Mouse (Mus musculus) midbrain, embryonic 13.5 days (tissue): ENCODE measurements at regions not wholly inside any gene's neighbourhood (a gene's known extent, or its start where the extent isn't known, plus 50 kb on each side); places are given as distances from the start of the nearest gene placed in this dataset.

Source experiments
- ATAC-seq: fragments of 200-750 bp; cut with Nextera tagmentation; 2 replicates; pipeline ENCODE4 v1.8.0; 2017; ENCODE audit warnings: mild to moderate bottlenecking, moderate TSS enrichment, moderate library complexity
- H3K27ac ChIP-seq: fragments of 300-500 bp; sonication (generic); 2 replicates; pipeline ENCODE4 v1.5.1; 2015; ENCODE audit warnings: inconsistent platforms, mild to moderate bottlenecking, moderate library complexity
- H3K27me3 ChIP-seq: fragments of 300-500 bp; sonication (generic); 2 replicates; pipeline ENCODE4 v1.6.1; 2015; ENCODE audit warnings: mild to moderate bottlenecking, inconsistent platforms
- H3K36me3 ChIP-seq: fragments of 300-500 bp; sonication (generic); 2 replicates; pipeline ENCODE4 v1.6.1; 2015; ENCODE audit warnings: mild to moderate bottlenecking, inconsistent platforms
- H3K4me1 ChIP-seq: fragments of 300-500 bp; sonication (generic); replicated peaks from 2 replicates; pipeline ENCODE4 v1.6.1; 2015; ENCODE audit warnings: inconsistent platforms
- H3K4me2 ChIP-seq: fragments of 300-500 bp; sonication (generic); replicated peaks from 2 replicates; pipeline ENCODE4 v1.6.1; 2015; ENCODE audit warnings: moderate library complexity, mild to moderate bottlenecking, inconsistent platforms
- H3K4me3 ChIP-seq: fragments of 300-500 bp; sonication (generic); replicated peaks from 2 replicates; pipeline ENCODE4 v1.5.1; 2015; ENCODE audit warnings: mild to moderate bottlenecking, inconsistent platforms
- H3K9ac ChIP-seq: fragments of 300-500 bp; sonication (generic); replicated peaks from 2 replicates; pipeline ENCODE4 v1.6.1; 2015; ENCODE audit warnings: mild to moderate bottlenecking, inconsistent platforms
- H3K9me3 ChIP-seq: fragments of 300-500 bp; sonication (generic); 2 replicates; pipeline ENCODE4 v1.6.1; 2016; ENCODE audit warnings: mild to moderate bottlenecking, inconsistent platforms
- WGBS: fragments of 180-500 bp; shearing (Covaris S2); methylation state at CpG from one replicate; pipeline ENCODE4 v1.1.7; 2015; 5-methylcytosine and 5-hydroxymethylcytosine counted together

GRCm38 (mm10) chr4:89383548-89383947, 72.7 kb upstream of the Cdkn2b start:
- 87% methylated on average over 3 of the region's 3 CpGs for WGBS
- H3K4me3 ChIP-seq: no peak overlapping the region
- no peaks in the 10 kb centered on the region for H3K36me3 ChIP-seq
- no peaks in the 10 kb centered on the region for H3K4me1 ChIP-seq
- H3K9ac ChIP-seq: no peak overlapping the region
- H3K4me2 ChIP-seq: no peak overlapping the region
- H3K27ac ChIP-seq: no peak overlapping the region
- no peaks in the 10 kb centered on the region for H3K27me3 ChIP-seq
- no peak for ATAC-seq
- H3K9me3 ChIP-seq: no peaks in the 10 kb centered on the region

- Histone ChIP-seq H3K36me3 (no peaks in the 10 kb centered on the region), H3K4me3 (no peak overlapping the region), H3K9ac (no peak overlapping the region), H3K27ac (no peak overlapping the region), H3K9me3 (no peaks in the 10 kb centered on the region), H3K4me1 (no peaks in the 10 kb centered on the region), H3K27me3 (no peaks in the 10 kb centered on the region), H3K4me2 (no peak overlapping the region)
- ATAC-seq: no peak
- 88% methylated on average over 4 of the region's 4 CpGs for whole genome bisulfite sequencing
These were observed 71.7 kb upstream of the Cdkn2b start for GRCm38 (mm10) chr4:89382434-89382976.

GRCm38 (mm10) chr4:89381763-89382162, 70.9 kb upstream of the Cdkn2b start:
- Histone ChIP-seq H3K4me3 (no peak overlapping the region), H3K4me2 (no peak overlapping the region), H3K27ac (no peak overlapping the region), H3K9ac (no peak overlapping the region), H3K4me1 (no peaks in the 10 kb centered on the region), H3K9me3 (no peaks in the 10 kb centered on the region), H3K36me3 (no peaks in the 10 kb centered on the region), H3K27me3 (no peaks in the 10 kb centered on the region)
- WGBS: 95% methylated on average over 2 of the region's 2 CpGs
- no peak for ATAC-seq

DNA sequence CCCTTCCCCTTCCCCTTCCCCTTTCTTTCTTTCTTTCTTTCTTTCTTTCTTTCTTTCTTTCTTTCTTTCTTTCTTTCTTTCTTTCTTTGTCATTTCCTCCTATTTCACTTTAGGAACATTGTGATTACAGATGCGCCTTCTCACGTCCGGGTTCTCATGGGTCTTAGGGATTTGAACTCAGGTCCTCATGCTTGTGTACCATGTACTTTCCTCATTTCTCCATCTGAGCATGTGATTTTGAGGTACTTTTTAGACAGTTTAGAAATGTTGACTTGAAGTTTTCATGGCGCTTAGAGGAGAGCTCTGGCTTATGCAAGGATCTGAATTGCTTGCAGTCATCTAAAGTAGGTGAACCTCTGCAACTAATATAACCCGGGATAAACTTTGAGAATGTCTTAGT, 70.2 kb upstream of the Cdkn2b start:
- no peak overlapping the region for H3K4me2 ChIP-seq
- H3K4me1 ChIP-seq: no peaks in the 10 kb centered on the region
- no peak overlapping the region for H3K9ac ChIP-seq
- no peaks in the 10 kb centered on the region for H3K36me3 ChIP-seq
- H3K4me3 ChIP-seq: no peak overlapping the region
- H3K27ac ChIP-seq: no peak overlapping the region
- H3K27me3 ChIP-seq: no peaks in the 10 kb centered on the region
- whole genome bisulfite sequencing: 90% methylated on average over 5 of the region's 5 CpGs
- ATAC-seq: no peak
- H3K9me3 ChIP-seq: no peaks in the 10 kb centered on the region

GRCm38 (mm10) chr4:89380330-89380945, 69.6 kb upstream of the Cdkn2b start:
- Histone ChIP-seq H3K36me3 (no peaks in the 10 kb centered on the region), H3K27ac (no peak overlapping the region), H3K9ac (no peak overlapping the region), H3K4me2 (no peak overlapping the region), H3K9me3 (no peaks in the 10 kb centered on the region), H3K27me3 (no peaks in the 10 kb centered on the region), H3K4me3 (no peak overlapping the region), H3K4me1 (no peaks in the 10 kb centered on the region)
- 97% methylated on average over 8 of the region's 8 CpGs for WGBS
- ATAC-seq: no peak

GRCm38 (mm10) chr4:89379622-89380329, 68.9 kb upstream of the Cdkn2b start:
- Histone ChIP-seq H3K9me3 (no peaks in the 10 kb centered on the region), H3K4me2 (no peak overlapping the region), H3K4me1 (no peaks in the 10 kb centered on the region), H3K4me3 (no peak overlapping the region), H3K36me3 (no peaks in the 10 kb centered on the region), H3K9ac (no peak overlapping the region), H3K27me3 (no peaks in the 10 kb centered on the region), H3K27ac (no peak overlapping the region)
- ATAC-seq: no peak
- WGBS: 86% methylated on average over 6 of the region's 6 CpGs

DNA sequence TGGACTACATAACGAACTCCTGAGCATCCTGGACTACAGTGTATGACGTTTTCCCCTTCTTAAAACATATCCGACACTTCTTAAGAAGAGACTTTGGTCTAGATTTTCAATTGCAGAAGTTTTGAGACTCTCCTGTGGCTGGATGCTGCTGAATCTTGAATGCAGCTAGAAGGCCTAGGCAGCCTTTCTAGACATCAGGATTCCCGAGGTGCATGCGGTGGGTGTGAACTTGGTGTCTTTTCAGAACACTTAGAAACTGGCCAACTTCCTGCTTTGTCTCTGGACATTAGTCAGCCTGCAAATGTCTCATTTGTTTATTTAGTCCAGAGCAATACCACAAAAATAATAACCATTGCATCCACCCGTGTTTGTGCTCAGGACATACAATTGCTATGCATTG, 61.8 kb upstream of the Cdkn2b start:
- no peak overlapping the region for H3K4me2 ChIP-seq
- H3K9me3 ChIP-seq: no peaks in the 10 kb centered on the region
- no peak overlapping the region for H3K27ac ChIP-seq
- no peaks in the 10 kb centered on the region for H3K27me3 ChIP-seq
- 83% methylated on average over 6 of the region's 6 CpGs for WGBS
- H3K36me3 ChIP-seq: no peaks in the 10 kb centered on the region
- H3K4me3 ChIP-seq: no peak overlapping the region
- H3K4me1 ChIP-seq: no peaks in the 10 kb centered on the region
- no peak overlapping the region for H3K9ac ChIP-seq
- ATAC-seq: no peak

DNA sequence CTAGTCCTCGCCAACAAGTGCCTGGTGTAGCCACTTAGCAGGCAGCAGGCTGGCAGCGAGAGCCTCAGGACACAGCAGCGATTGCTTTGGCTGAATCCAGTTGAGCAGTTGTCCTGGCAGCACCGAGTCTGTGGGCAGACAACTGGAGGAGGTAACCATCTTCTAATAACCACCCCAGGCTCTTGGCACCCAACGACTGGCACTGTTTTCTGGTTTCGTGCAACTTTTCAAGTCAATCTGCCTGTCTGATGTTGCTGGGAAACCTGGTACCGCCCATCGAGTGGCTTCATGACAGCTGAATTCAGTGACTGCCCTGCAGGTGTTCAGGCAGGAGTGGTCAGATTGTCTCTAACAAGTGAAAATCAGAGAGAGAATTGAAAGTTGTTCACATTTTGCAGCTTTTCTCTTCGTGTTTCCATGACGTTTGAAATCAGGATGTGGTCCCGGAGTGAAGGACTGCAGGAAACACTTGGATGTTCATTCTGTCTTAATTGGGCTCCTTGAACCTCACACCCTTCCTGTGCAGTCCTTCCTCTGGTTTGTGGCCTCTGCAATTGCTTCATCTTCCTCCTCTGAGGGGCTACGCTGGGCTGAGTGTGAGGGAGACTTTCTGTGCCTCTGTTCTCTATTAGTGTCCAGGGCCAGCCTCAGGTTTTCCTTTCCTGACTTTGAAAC, 58.1 kb upstream of the Cdkn2b start:
- Histone ChIP-seq H3K27ac (no peak overlapping the region), H3K4me3 (no peak overlapping the region), H3K36me3 (no peaks in the 10 kb centered on the region), H3K9me3 (no peaks in the 10 kb centered on the region), H3K27me3 (no peaks in the 10 kb centered on the region), H3K9ac (no peak overlapping the region), H3K4me2 (no peak overlapping the region), H3K4me1 (no peaks in the 10 kb centered on the region; the same call in 1 of the 2 replicates)
- 83% methylated on average over 12 of the region's 12 CpGs for WGBS
- no peak for ATAC-seq

DNA sequence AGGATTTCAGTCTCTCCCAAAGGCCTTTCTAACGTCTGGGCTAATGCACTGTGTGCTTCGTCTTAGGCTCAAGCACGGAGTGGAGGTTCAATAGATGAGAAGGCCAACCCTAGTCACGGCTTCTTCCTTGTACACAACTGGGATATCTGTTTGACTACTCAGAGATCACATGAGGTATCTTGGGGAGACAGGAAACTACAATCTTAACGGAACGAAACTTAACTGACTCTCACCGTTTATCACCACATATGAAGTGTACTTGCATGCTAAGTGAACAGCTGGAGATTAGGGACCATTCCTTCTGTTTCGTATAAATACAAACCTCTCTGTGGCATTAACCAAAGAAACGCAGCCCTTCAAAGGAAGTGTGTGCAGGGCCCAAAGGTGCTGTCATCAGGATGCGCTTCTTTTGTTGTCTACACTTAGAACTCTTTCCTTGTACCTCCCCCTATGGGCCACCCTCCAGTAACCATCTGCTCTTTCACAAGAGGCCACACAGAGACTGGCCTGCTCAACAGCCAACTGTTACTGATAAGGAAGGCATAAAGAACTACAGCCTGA, 55.8 kb upstream of the Cdkn2b start:
- Histone ChIP-seq H3K27ac (no peak overlapping the region), H3K36me3 (no peaks in the 10 kb centered on the region), H3K27me3 (no peaks in the 10 kb centered on the region), H3K9ac (no peak overlapping the region), H3K4me3 (no peak overlapping the region), H3K9me3 (no peaks in the 10 kb centered on the region), H3K4me2 (no peak overlapping the region), H3K4me1 (no peaks in the 10 kb centered on the region; the same call in 1 of the 2 replicates)
- WGBS: 48% methylated on average over 10 of the region's 10 CpGs
- ATAC-seq: no peak

GRCm38 (mm10) chr4:89365875-89366274, 55.0 kb upstream of the Cdkn2b start:
- whole genome bisulfite sequencing: 27% methylated on average over 5 of the region's 5 CpGs
- no peak overlapping the region for H3K4me3 ChIP-seq
- H3K36me3 ChIP-seq: no peaks in the 10 kb centered on the region
- no peak overlapping the region for H3K27ac ChIP-seq
- H3K9me3 ChIP-seq: no peaks in the 10 kb centered on the region
- no peak for ATAC-seq
- no peak overlapping the region for H3K4me2 ChIP-seq
- no peaks in the 10 kb centered on the region for H3K27me3 ChIP-seq
- no peaks in the 10 kb centered on the region; the same call in 1 of the 2 replicates for H3K4me1 ChIP-seq
- H3K9ac ChIP-seq: no peak overlapping the region

- 80% methylated on average over 2 of the region's 2 CpGs for WGBS
- Histone ChIP-seq H3K4me1 (no peaks in the 10 kb centered on the region; the same call in 1 of the 2 replicates), H3K27me3 (no peaks in the 10 kb centered on the region), H3K4me2 (no peak overlapping the region), H3K9ac (no peak overlapping the region), H3K4me3 (no peak overlapping the region), H3K27ac (no peak overlapping the region), H3K36me3 (no peaks in the 10 kb centered on the region), H3K9me3 (no peaks in the 10 kb centered on the region)
- no peak for ATAC-seq
These were observed 52.4 kb upstream of the Cdkn2b start for GRCm38 (mm10) chr4:89363150-89363683.

- H3K9ac ChIP-seq: no peak overlapping the region
- H3K27ac ChIP-seq: no peak overlapping the region
- H3K4me3 ChIP-seq: no peak overlapping the region
- 68% methylated on average over 3 of the region's 3 CpGs for WGBS
- no peaks in the 10 kb centered on the region for H3K27me3 ChIP-seq
- ATAC-seq: no peak
- no peak overlapping the region for H3K4me2 ChIP-seq
- no peaks in the 10 kb centered on the region for H3K36me3 ChIP-seq
- H3K9me3 ChIP-seq: no peaks in the 10 kb centered on the region
- no peaks in the 10 kb centered on the region; the same call in 1 of the 2 replicates for H3K4me1 ChIP-seq
These were observed 51.8 kb upstream of the Cdkn2b start for GRCm38 (mm10) chr4:89362650-89363049.
